Mouse (Mus musculus) ES-Bruce4 (cell line): ENCODE measurements at regions not wholly inside any gene's neighbourhood (a gene's known extent, or its start where the extent isn't known, plus 50 kb on each side); places are given as distances from the start of the nearest gene placed in this dataset.

Source experiments
- H3K27ac ChIP-seq: 2 replicates; pipeline ENCODE4 v1.5.1; 2012; ENCODE audit warnings: low read length, inconsistent platforms; ENCODE audit not compliant: insufficient read depth
- H3K27me3 ChIP-seq: 2 replicates; pipeline ENCODE4 v1.6.1; 2012; ENCODE audit warnings: mild to moderate bottlenecking, low read length, inconsistent platforms; ENCODE audit not compliant: control insufficient read depth, poor library complexity, insufficient read depth, severe bottlenecking
- H3K36me3 ChIP-seq: 2 replicates; pipeline ENCODE4 v1.6.1; 2012; ENCODE audit warnings: inconsistent platforms, mild to moderate bottlenecking, low read length, moderate library complexity; ENCODE audit not compliant: control insufficient read depth, poor library complexity, insufficient read depth, severe bottlenecking
- H3K4me1 ChIP-seq: one replicate; pipeline ENCODE4 v1.8.1; 2011; ENCODE audit warnings: low read length; ENCODE audit not compliant: control insufficient read depth, insufficient read depth
- H3K4me3 ChIP-seq: 2 replicates; pipeline ENCODE4 v1.5.1; 2011; ENCODE audit warnings: low read depth, mild to moderate bottlenecking, low read length
- H3K9ac ChIP-seq: 2 replicates; pipeline ENCODE4 v1.6.1; 2012; ENCODE audit warnings: low read depth, mild to moderate bottlenecking, inconsistent platforms; ENCODE audit not compliant: poor library complexity, severe bottlenecking
- H3K9me3 ChIP-seq: replicated peaks from 2 replicates; pipeline ENCODE4 v1.6.1; 2012; ENCODE audit warnings: mild to moderate bottlenecking, low read length, inconsistent platforms; ENCODE audit not compliant: control insufficient read depth, poor library complexity, insufficient read depth, severe bottlenecking
- CTCF ChIP-seq: IDR thresholded peaks from one replicate; pipeline ENCODE4 v1.8.1; 2011; ENCODE audit warnings: low read depth, low read length
- EP300 ChIP-seq: IDR thresholded peaks from 2 replicates; pipeline ENCODE4 v1.6.1; 2011; ENCODE audit warnings: low read depth, low read length; ENCODE audit not compliant: insufficient read depth
- POLR2A ChIP-seq: IDR thresholded peaks from one replicate; pipeline ENCODE4 v1.8.1; 2011; ENCODE audit warnings: low read length; ENCODE audit not compliant: insufficient read depth

- Histone ChIP-seq H3K9me3 (no peaks in the 10 kb centered on the region), H3K4me3 (no peak overlapping the region), H3K36me3 (no peaks in the 10 kb centered on the region), H3K27ac (no peak overlapping the region), H3K9ac (no peak overlapping the region), H3K27me3 (no peaks in the 10 kb centered on the region), H3K4me1 (no peaks in the 10 kb centered on the region)
- TF ChIP-seq EP300: no peak
- TF ChIP-seq POLR2A: no peak
- no peak for TF ChIP-seq CTCF
Measured at GRCm38 (mm10) chr9:14203307-14203695, 71.6 kb upstream of the Sesn3 start.

- no peaks in the 10 kb centered on the region for H3K36me3 ChIP-seq
- no peak for TF ChIP-seq EP300
- no peak for TF ChIP-seq POLR2A
- TF ChIP-seq CTCF: no peak
- H3K9ac ChIP-seq: no peak overlapping the region
- no peaks in the 10 kb centered on the region for H3K4me1 ChIP-seq
- no peak overlapping the region for H3K27ac ChIP-seq
- no peaks in the 10 kb centered on the region for H3K9me3 ChIP-seq
- no peak overlapping the region for H3K4me3 ChIP-seq
- H3K27me3 ChIP-seq: no peaks in the 10 kb centered on the region
Measured at GRCm38 (mm10) chr9:14203768-14204416, 71.0 kb upstream of the Sesn3 start.

DNA sequence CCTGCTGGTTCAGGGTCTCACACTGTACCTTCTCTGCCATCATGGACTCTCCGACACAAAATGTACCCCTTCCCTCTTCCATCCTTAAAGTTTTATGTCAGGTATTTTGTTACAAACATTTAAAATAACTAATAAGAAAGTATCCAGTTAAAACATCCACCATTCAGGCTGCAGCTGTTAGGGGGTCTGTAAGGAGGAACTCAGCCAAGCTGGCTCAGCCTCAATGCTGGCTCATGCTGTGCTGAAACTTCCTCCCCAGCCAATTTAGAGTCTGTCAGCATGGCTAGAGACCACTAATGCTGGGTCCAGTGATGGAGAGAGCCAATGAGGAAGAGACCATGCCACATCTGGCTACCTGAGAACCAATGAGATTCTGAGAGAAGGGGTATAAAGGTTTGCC, 70.0 kb upstream of the Sesn3 start:
- no peaks in the 10 kb centered on the region for H3K36me3 ChIP-seq
- no peak overlapping the region for H3K4me3 ChIP-seq
- no peak for TF ChIP-seq POLR2A
- no peak for TF ChIP-seq EP300
- no peak for TF ChIP-seq CTCF
- no peak overlapping the region for H3K9ac ChIP-seq
- H3K4me1 ChIP-seq: no peaks in the 10 kb centered on the region
- H3K9me3 ChIP-seq: no peaks in the 10 kb centered on the region
- H3K27me3 ChIP-seq: no peaks in the 10 kb centered on the region
- H3K27ac ChIP-seq: no peak overlapping the region

GRCm38 (mm10) chr9:14206838-14207560, 67.9 kb upstream of the Sesn3 start:
- no peaks in the 10 kb centered on the region for H3K4me1 ChIP-seq
- H3K9me3 ChIP-seq: no peaks in the 10 kb centered on the region
- H3K36me3 ChIP-seq: no peaks in the 10 kb centered on the region
- H3K9ac ChIP-seq: no peak overlapping the region
- TF ChIP-seq POLR2A (no peak), CTCF (no peak), EP300 (no peak)
- no peaks in the 10 kb centered on the region for H3K27me3 ChIP-seq
- no peak overlapping the region for H3K27ac ChIP-seq
- H3K4me3 ChIP-seq: no peak overlapping the region

DNA sequence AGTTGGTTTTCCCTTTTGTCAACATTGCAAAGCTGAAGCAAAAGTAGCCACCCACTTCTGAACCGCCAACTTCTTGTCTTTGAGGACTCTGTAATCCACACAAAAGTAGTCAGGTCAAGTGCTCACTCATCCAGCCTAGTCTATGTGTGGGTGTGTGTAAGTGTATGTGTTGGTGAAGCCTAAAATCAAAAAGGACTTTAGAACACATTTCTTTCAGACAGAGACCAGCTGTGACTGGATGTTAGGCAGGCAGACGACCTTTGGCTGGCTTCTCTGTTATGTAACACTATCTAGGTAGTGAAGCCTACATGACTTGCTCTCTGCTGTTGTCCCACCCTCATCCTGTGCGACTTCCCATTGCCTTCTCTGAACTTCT, 67.3 kb upstream of the Sesn3 start:
- TF ChIP-seq EP300 (no peak), CTCF (no peak), POLR2A (no peak)
- Histone ChIP-seq H3K27me3 (no peaks in the 10 kb centered on the region), H3K36me3 (no peaks in the 10 kb centered on the region)

DNA sequence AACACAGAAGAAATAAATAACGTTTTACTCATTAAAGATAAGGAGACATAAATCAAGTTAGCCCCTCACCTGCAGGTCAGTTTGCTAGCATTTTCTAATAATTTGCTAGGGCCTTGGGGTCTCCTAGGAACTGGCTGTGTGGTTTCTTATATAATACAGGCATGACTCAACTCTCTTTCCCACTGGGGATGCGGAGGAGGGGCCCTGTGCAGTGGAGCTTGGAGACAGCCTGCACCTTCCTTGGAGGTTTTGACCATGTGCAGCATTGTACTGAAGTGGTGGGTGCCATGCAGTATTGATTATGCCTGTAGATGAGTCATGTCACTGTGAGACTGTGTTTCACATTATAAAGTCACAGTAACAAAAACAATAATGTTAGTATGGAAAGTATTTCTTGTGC, 61.6 kb upstream of the Sesn3 start:
- Histone ChIP-seq H3K4me3 (no peak overlapping the region), H3K27me3 (no peaks in the 10 kb centered on the region), H3K9me3 (no peaks in the 10 kb centered on the region), H3K27ac (no peak overlapping the region), H3K9ac (no peak overlapping the region), H3K4me1 (no peaks in the 10 kb centered on the region), H3K36me3 (no peaks in the 10 kb centered on the region)
- TF ChIP-seq EP300 (no peak), CTCF (no peak), POLR2A (no peak)

More for the DNA sequence above, 67.3 kb upstream of the Sesn3 start:
- Histone ChIP-seq H3K9me3 (no peaks in the 10 kb centered on the region), H3K4me3 (no peak overlapping the region), H3K27ac (no peak overlapping the region), H3K9ac (no peak overlapping the region), H3K4me1 (no peaks in the 10 kb centered on the region)
